Mouse (Mus musculus) liver, embryonic 12.5 days (tissue): ENCODE measurements at regions not wholly inside any gene's neighbourhood (a gene's known extent, or its start where the extent isn't known, plus 50 kb on each side); places are given as distances from the start of the nearest gene placed in this dataset.
A peak's percentile ranks its signal among the peaks of the same experiment; 100 is the strongest.

Experiments used
- ATAC-seq: fragments of 200-750 bp; cut with Nextera tagmentation; 2 replicates; pipeline ENCODE4 v1.8.0; 2017; ENCODE audit warnings: moderate number of reproducible peaks, mild to moderate bottlenecking, moderate library complexity
- H3K27ac ChIP-seq: fragments of 300-500 bp; sonication (generic); 2 replicates; pipeline ENCODE4 v1.5.1; 2016; ENCODE audit warnings: mild to moderate bottlenecking
- H3K27me3 ChIP-seq: fragments of 300-500 bp; sonication (generic); replicated peaks from 2 replicates; pipeline ENCODE4 v1.6.1; 2016; ENCODE audit warnings: mild to moderate bottlenecking, moderate library complexity
- H3K36me3 ChIP-seq: fragments of 300-500 bp; sonication (generic); 2 replicates; pipeline ENCODE4 v1.6.1; 2016; ENCODE audit warnings: mild to moderate bottlenecking, moderate library complexity
- H3K4me1 ChIP-seq: fragments of 300-500 bp; sonication (generic); 2 replicates; pipeline ENCODE4 v1.6.1; 2016
- H3K4me2 ChIP-seq: fragments of 300-500 bp; sonication (generic); 2 replicates; pipeline ENCODE4 v1.6.1; 2016; ENCODE audit warnings: mild to moderate bottlenecking, moderate library complexity
- H3K4me3 ChIP-seq: fragments of 300-500 bp; sonication (generic); 2 replicates; pipeline ENCODE4 v1.5.1; 2016; ENCODE audit warnings: mild to moderate bottlenecking, moderate library complexity
- H3K9ac ChIP-seq: fragments of 300-500 bp; sonication (generic); 2 replicates; pipeline ENCODE4 v1.6.1; 2016; ENCODE audit warnings: mild to moderate bottlenecking, moderate library complexity
- H3K9me3 ChIP-seq: fragments of 300-500 bp; sonication (generic); replicated peaks from 2 replicates; pipeline ENCODE4 v1.6.1; 2016; ENCODE audit warnings: mild to moderate bottlenecking, moderate library complexity
- WGBS: fragments of 180-500 bp; shearing (Covaris S2); methylation state at CpG from one replicate; pipeline ENCODE4 v1.1.7; 2016; ENCODE audit not compliant: insufficient replicate concordance; 5-methylcytosine and 5-hydroxymethylcytosine counted together

DNA sequence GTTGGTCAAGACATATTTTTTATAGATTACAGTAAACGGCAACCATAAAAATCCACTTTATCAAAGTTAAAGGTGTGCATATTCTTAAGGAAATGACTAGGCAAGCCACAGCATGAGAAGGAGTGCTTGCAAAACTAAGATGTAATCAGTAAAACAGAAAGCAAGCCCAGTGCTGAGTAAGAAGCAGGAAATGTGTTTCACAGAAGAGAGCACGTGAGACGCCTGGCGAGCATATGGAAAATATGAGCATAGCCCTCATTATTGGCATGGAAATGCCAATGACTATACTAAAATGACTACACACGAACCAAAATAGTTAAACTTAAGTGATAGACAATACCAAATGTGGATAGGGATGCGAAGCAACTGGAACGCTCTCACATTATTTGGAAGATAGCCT is 123.2 kb upstream of the Max start:
- 0 out of 2 replicates have a peak overlapping the region, but pooled peaks have one; percentile 18 for H3K4me2 ChIP-seq
- no peaks in the 10 kb centered on the region for H3K27me3 ChIP-seq
- peaks cover 60% of the 10 kb centered on the region for H3K4me1 ChIP-seq
- H3K36me3 ChIP-seq = no peaks in the 10 kb centered on the region
- no peak overlapping the region for H3K9ac ChIP-seq
- peak overlapping the region; percentile 70 for H3K27ac ChIP-seq
- no peak for ATAC-seq
- H3K4me3 ChIP-seq = no peak overlapping the region
- H3K9me3 ChIP-seq = no peaks in the 10 kb centered on the region
- WGBS = 42% methylated on average over 7 of the region's 7 CpGs

- no peak for ATAC-seq
Observed at GRCm38 (mm10) chr12:77084744-77085143, 122.7 kb upstream of the Max start.

GRCm38 (mm10) chr12:77084343-77084742 is 122.3 kb upstream of the Max start:
- Histone ChIP-seq H3K4me1 (peaks cover 51% of the 10 kb centered on the region), H3K9me3 (no peaks in the 10 kb centered on the region), H3K4me3 (no peak overlapping the region), H3K4me2 (no peak overlapping the region), H3K27ac (0 out of 2 replicates have a peak overlapping the region, but pooled peaks have one; percentile 70), H3K27me3 (no peaks in the 10 kb centered on the region), H3K36me3 (no peaks in the 10 kb centered on the region), H3K9ac (no peak overlapping the region)
- no peak for ATAC-seq
- WGBS = 56% methylated on average over 1 of the region's 1 CpGs

More at GRCm38 (mm10) chr12:77084744-77085143, 122.7 kb upstream of the Max start:
- Histone ChIP-seq H3K36me3 (no peaks in the 10 kb centered on the region), H3K4me2 (0 out of 2 replicates have a peak overlapping the region, but pooled peaks have one; percentile 18), H3K27ac (peak overlapping the region; percentile 70), H3K4me1 (peaks cover 55% of the 10 kb centered on the region), H3K4me3 (no peak overlapping the region), H3K27me3 (no peaks in the 10 kb centered on the region), H3K9me3 (no peaks in the 10 kb centered on the region), H3K9ac (no peak overlapping the region)
- 66% methylated on average over 5 of the region's 5 CpGs for WGBS

DNA sequence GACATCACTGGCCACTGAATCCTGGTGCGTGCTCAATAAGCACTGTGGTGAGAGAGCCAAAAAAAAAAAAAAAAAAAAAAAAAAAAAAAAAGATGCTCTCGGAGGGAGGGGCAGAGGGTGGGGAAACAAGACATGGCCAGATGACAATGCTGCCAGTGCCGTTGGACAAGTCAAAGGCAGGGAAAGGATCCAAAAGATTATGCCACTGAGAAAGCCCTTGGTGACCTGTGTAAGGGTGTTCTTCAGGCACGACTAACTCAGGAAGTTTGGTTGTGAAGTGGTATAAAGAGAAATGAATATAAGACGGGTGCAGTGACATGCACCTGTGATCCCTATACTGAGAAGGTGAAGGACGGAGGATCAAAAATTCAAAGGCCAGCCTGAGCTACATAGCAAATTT is 121.8 kb upstream of the Max start:
- Histone ChIP-seq H3K27me3 (no peaks in the 10 kb centered on the region), H3K4me1 (peaks cover 46% of the 10 kb centered on the region), H3K4me3 (no peak overlapping the region), H3K27ac (0 out of 2 replicates have a peak overlapping the region, but pooled peaks have one; percentile 6), H3K9ac (no peak overlapping the region), H3K4me2 (no peak overlapping the region), H3K9me3 (no peaks in the 10 kb centered on the region), H3K36me3 (no peaks in the 10 kb centered on the region)
- 54% methylated on average over 6 of the region's 6 CpGs for WGBS
- ATAC-seq = no peak

DNA sequence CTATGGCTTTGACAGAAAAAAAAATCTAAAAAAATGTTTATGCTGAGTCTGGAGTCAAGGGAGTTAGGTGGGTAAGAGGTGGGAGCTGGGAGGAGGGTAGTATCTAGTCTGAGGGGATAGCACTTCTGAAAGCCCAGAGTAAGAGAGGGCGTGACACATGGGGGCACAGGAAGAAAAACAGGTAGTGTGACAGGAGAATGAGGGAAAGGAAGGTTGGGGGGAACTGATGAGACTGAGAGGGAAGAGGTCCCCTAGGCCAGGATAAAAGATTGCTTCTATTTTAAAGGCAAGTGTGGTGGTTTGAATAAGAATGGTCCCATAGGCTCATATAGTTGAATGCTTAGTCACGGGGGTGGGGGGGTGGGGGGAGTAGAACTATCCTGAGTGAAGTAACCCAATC is 119.8 kb upstream of the Max start:
- no peak overlapping the region for H3K4me2 ChIP-seq
- H3K4me1 ChIP-seq = peaks cover 41% of the 10 kb centered on the region
- no peak overlapping the region for H3K4me3 ChIP-seq
- WGBS = 57% methylated on average over 2 of the region's 2 CpGs
- no peak for ATAC-seq
- no peaks in the 10 kb centered on the region for H3K27me3 ChIP-seq
- H3K36me3 ChIP-seq = no peaks in the 10 kb centered on the region
- H3K9me3 ChIP-seq = no peaks in the 10 kb centered on the region
- no peak overlapping the region for H3K27ac ChIP-seq
- H3K9ac ChIP-seq = no peak overlapping the region

- no peak overlapping the region for H3K9ac ChIP-seq
- H3K4me1 ChIP-seq = peaks cover 23% of the 10 kb centered on the region
- WGBS = 56% methylated on average over 3 of the region's 3 CpGs
- no peaks in the 10 kb centered on the region for H3K36me3 ChIP-seq
- no peaks in the 10 kb centered on the region for H3K9me3 ChIP-seq
- no peak overlapping the region for H3K27ac ChIP-seq
- ATAC-seq = no peak
- no peak overlapping the region for H3K4me3 ChIP-seq
- H3K27me3 ChIP-seq = no peaks in the 10 kb centered on the region
- no peak overlapping the region for H3K4me2 ChIP-seq
Observed at GRCm38 (mm10) chr12:77079481-77079880, 117.5 kb upstream of the Max start.

GRCm38 (mm10) chr12:77076678-77077077 is 114.7 kb upstream of the Max start:
- no peak overlapping the region for H3K9ac ChIP-seq
- no peaks in the 10 kb centered on the region for H3K36me3 ChIP-seq
- no peak overlapping the region for H3K4me3 ChIP-seq
- WGBS = 74% methylated on average over 5 of the region's 5 CpGs
- no peaks in the 10 kb centered on the region for H3K27me3 ChIP-seq
- peaks cover 7% of the 10 kb centered on the region for H3K4me1 ChIP-seq
- H3K9me3 ChIP-seq = no peaks in the 10 kb centered on the region
- no peak for ATAC-seq
- no peak overlapping the region for H3K27ac ChIP-seq
- no peak overlapping the region for H3K4me2 ChIP-seq

DNA sequence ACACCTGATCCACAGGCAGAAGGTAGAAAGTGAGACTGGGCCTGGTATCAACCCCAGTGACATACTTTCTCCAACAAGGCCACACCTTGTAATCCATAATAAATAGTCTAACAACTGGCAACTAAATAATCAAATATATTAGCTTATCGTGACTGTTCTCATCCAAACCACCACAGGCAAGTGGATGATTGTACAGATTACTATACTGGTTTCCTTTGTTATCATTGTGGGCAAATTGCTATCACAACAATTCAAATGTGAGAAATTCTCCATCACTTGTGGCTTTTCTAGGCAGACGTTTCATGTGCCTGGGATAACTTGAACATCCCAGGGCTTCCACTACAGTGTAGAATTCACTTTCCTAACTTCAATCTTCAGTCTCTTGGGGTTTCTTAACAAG is 112.6 kb upstream of the Max start:
- Histone ChIP-seq H3K4me2 (no peak overlapping the region), H3K36me3 (no peaks in the 10 kb centered on the region), H3K27me3 (no peaks in the 10 kb centered on the region), H3K9ac (no peak overlapping the region), H3K27ac (no peak overlapping the region), H3K4me1 (peaks cover 12% of the 10 kb centered on the region), H3K4me3 (no peak overlapping the region), H3K9me3 (no peaks in the 10 kb centered on the region)
- no peak for ATAC-seq
- WGBS = 31% methylated on average over 2 of the region's 2 CpGs

GRCm38 (mm10) chr12:77071700-77072099 is 109.7 kb upstream of the Max start:
- H3K4me1 ChIP-seq = peaks cover 25% of the 10 kb centered on the region
- H3K9me3 ChIP-seq = no peaks in the 10 kb centered on the region
- H3K27me3 ChIP-seq = no peaks in the 10 kb centered on the region
- no peak overlapping the region for H3K27ac ChIP-seq
- no peaks in the 10 kb centered on the region for H3K36me3 ChIP-seq
- no peak overlapping the region for H3K4me2 ChIP-seq
- WGBS = 22% methylated on average over 1 of the region's 1 CpGs
- H3K9ac ChIP-seq = no peak overlapping the region
- ATAC-seq = peak; percentile 40; the same call in 1 of the 2 replicates
- H3K4me3 ChIP-seq = no peak overlapping the region

DNA sequence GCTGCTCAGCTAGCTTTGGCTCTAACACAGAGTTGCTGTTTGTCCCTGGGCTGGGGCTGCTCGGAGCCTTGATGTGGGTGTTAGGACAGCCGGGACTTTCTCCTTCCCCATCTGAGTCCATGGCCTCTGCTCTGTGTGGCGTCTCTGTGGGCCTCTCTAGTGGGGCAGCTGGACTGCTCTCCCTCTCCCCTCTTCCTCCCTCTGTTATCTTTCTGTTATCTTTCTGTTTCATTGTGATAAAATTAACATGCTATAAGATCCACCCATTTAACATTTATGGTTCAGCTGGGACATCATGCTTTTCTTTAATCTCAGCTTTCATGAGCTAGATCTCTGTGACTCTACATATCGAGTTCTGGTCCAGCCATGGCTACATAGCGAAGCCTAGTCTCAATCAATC is 105.9 kb upstream of the Max start:
- H3K4me3 ChIP-seq = no peak overlapping the region
- peaks cover 28% of the 10 kb centered on the region for H3K4me1 ChIP-seq
- no peak overlapping the region for H3K9ac ChIP-seq
- H3K27me3 ChIP-seq = no peaks in the 10 kb centered on the region
- H3K9me3 ChIP-seq = no peaks in the 10 kb centered on the region
- ATAC-seq = no peak
- 56% methylated on average over 5 of the region's 5 CpGs for WGBS
- H3K27ac ChIP-seq = no peak overlapping the region
- no peak overlapping the region for H3K4me2 ChIP-seq
- H3K36me3 ChIP-seq = no peaks in the 10 kb centered on the region

DNA sequence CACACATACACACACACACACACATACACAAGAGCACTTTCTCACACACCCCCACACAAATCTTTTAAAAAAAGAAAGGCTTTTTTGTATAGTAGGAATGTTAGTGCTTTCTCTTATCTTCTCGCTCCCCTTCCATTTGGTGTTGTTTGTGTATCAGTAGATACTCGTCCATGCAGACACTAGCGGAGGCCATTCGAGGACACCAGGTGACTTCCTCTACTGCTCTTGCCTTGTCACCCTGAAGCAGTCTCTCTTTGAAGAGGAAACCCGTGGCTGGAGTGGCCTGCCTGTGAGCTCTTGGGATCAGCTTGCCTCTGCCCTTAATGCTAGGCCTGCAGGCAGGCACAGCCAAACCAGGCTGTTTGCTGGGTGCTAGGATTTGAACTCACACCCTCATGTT is 105.1 kb upstream of the Max start:
- no peak overlapping the region for H3K27ac ChIP-seq
- no peak overlapping the region for H3K4me2 ChIP-seq
- no peak overlapping the region for H3K4me3 ChIP-seq
- H3K4me1 ChIP-seq = peaks cover 28% of the 10 kb centered on the region
- 21% methylated on average over 5 of the region's 5 CpGs for WGBS
- no peaks in the 10 kb centered on the region for H3K36me3 ChIP-seq
- no peaks in the 10 kb centered on the region for H3K9me3 ChIP-seq
- H3K27me3 ChIP-seq = no peaks in the 10 kb centered on the region
- ATAC-seq = no peak
- no peak overlapping the region for H3K9ac ChIP-seq

- Histone ChIP-seq H3K27me3 (no peaks in the 10 kb centered on the region), H3K36me3 (no peaks in the 10 kb centered on the region), H3K4me3 (no peak overlapping the region), H3K27ac (no peak overlapping the region), H3K9ac (no peak overlapping the region), H3K4me2 (no peak overlapping the region), H3K9me3 (no peaks in the 10 kb centered on the region), H3K4me1 (peaks cover 34% of the 10 kb centered on the region)
- no peak for ATAC-seq
- WGBS = 33% methylated on average over 6 of the region's 6 CpGs
Observed at GRCm38 (mm10) chr12:77065645-77066512, 103.9 kb upstream of the Max start.
